Mouse (Mus musculus) limb, embryonic 11.5 days (tissue): Measurements from ENCODE around the gene Slc45a3. TPM values are rescaled to one million over a fixed set of nuclear protein-coding genes. Genes with fewer than 3 reads are reported as not detected.
A peak's percentile ranks its signal among the peaks of the same experiment; 100 is the strongest.

Experiments used
- ATAC-seq: fragments of 200-750 bp; cut with Nextera tagmentation; 2 replicates; pipeline ENCODE4 v1.8.0; 2017; ENCODE audit warnings: low read depth; ENCODE audit not compliant: insufficient number of reproducible peaks, low FRiP score, low TSS enrichment
- DNase-seq: peaks from one replicate; pipeline ENCODE4 v3.0.0-alpha.2; 2015; ENCODE audit warnings: low spot score
- H3K27ac ChIP-seq: fragments of 300-500 bp; sonication (generic); replicated peaks from 2 replicates; pipeline ENCODE4 v1.5.1; 2014; ENCODE audit warnings: low read depth, mild to moderate bottlenecking, low read length
- H3K27me3 ChIP-seq: fragments of 300-500 bp; sonication (generic); 2 replicates; pipeline ENCODE4 v1.6.1; 2014; ENCODE audit warnings: mild to moderate bottlenecking, low read length, mixed read lengths; ENCODE audit not compliant: control insufficient read depth, insufficient read depth
- H3K36me3 ChIP-seq: fragments of 300-500 bp; sonication (generic); 2 replicates; pipeline ENCODE4 v1.6.1; 2014; ENCODE audit warnings: mild to moderate bottlenecking, low read length, moderate library complexity, mixed read lengths; ENCODE audit not compliant: control insufficient read depth, insufficient read depth
- H3K4me1 ChIP-seq: fragments of 300-500 bp; sonication (generic); 2 replicates; pipeline ENCODE4 v1.6.1; 2014; ENCODE audit warnings: low read length, mixed read lengths; ENCODE audit not compliant: control insufficient read depth, insufficient read depth
- H3K4me2 ChIP-seq: fragments of 300-500 bp; sonication (generic); 2 replicates; pipeline ENCODE4 v1.6.1; 2014; ENCODE audit warnings: low read depth, mild to moderate bottlenecking, moderate library complexity; ENCODE audit not compliant: severe bottlenecking
- H3K4me3 ChIP-seq: fragments of 300-500 bp; sonication (generic); 2 replicates; pipeline ENCODE4 v1.5.1; 2014; ENCODE audit warnings: low read depth, low read length
- H3K9ac ChIP-seq: fragments of 300-500 bp; sonication (generic); 2 replicates; pipeline ENCODE4 v1.6.1; 2014; ENCODE audit warnings: mild to moderate bottlenecking, low read length
- H3K9me3 ChIP-seq: fragments of 300-500 bp; sonication (generic); 2 replicates; pipeline ENCODE4 v1.6.1; 2016; ENCODE audit warnings: low read length; ENCODE audit not compliant: control insufficient read depth
- WGBS: fragments of 180-500 bp; shearing (Covaris S2); extraction: QIAGEN DNeasy Blood & Tissue Kit; methylation state at CpG from one replicate; pipeline ENCODE4 v1.1.7; 2014; 5-methylcytosine and 5-hydroxymethylcytosine counted together
- polyA plus RNA-seq: library from polyadenylated mRNA; unstranded; fragments of >200 nt; fragmentation: Nextera tagmentation; extraction: Ambion mirVana; gene quantifications from 2 replicates; pipeline ENCODE4 v1.2.1, GENCODE M21; 2014

Slc45a3 gene
- polyA plus RNA-seq, 1 experiment from 2014 or later: 2.3 TPM

GRCm38 (mm10) chr1:132006046-132006445, 43.3 kb downstream of the Slc45a3 start:
- Histone ChIP-seq H3K9me3 (no peaks in the 10 kb centered on the region), H3K27me3 (no peaks in the 10 kb centered on the region), H3K27ac (no peak overlapping the region), H3K36me3 (no peaks in the 10 kb centered on the region), H3K9ac (no peak overlapping the region), H3K4me1 (peaks cover 6% of the 10 kb centered on the region), H3K4me2 (no peak overlapping the region), H3K4me3 (no peak overlapping the region)
- WGBS: 89% methylated on average over 3 of the region's 3 CpGs
- ATAC-seq (no peak), DNase-seq (no peak)

- peak overlapping the region; percentile 58 for H3K4me3 ChIP-seq
- H3K9me3 ChIP-seq: no peaks in the 10 kb centered on the region
- WGBS: 36% methylated on average over 5 of the region's 5 CpGs
- H3K27me3 ChIP-seq: no peaks in the 10 kb centered on the region
- DNase-seq (no peak), ATAC-seq (no peak)
- no peak overlapping the region; the same call in 1 of the 2 replicates for H3K27ac ChIP-seq
- peak overlapping the region; percentile 65; the same call in 1 of the 2 replicates for H3K4me2 ChIP-seq
- no peaks in the 10 kb centered on the region for H3K36me3 ChIP-seq
- no peak overlapping the region for H3K9ac ChIP-seq
- H3K4me1 ChIP-seq: peaks cover 6% of the 10 kb centered on the region
Observed at GRCm38 (mm10) chr1:132006721-132007120, 44.0 kb downstream of the Slc45a3 start.

GRCm38 (mm10) chr1:132007282-132007815, 44.6 kb downstream of the Slc45a3 start, which contains the start of gene Elk4:
Elk4 (plus strand) TSS chr1:132007607.
- under 1% methylated on average over 57 of the region's 61 CpGs for WGBS
- DNase-seq: peak; percentile 95
- peak within 1 kb of the TSS; percentile 58 for H3K4me3 ChIP-seq

GRCm38 (mm10) chr1:132007828-132008827, 45.4 kb downstream of the Slc45a3 start:
- Histone ChIP-seq H3K4me1 (peaks cover 6% of the 10 kb centered on the region), H3K36me3 (no peaks in the 10 kb centered on the region), H3K27ac (peak overlapping the region; percentile 95), H3K27me3 (no peaks in the 10 kb centered on the region), H3K9ac (peak overlapping the region; percentile 70), H3K4me3 (peak overlapping the region; percentile 58), H3K4me2 (peak overlapping the region; percentile 65), H3K9me3 (no peaks in the 10 kb centered on the region)
- WGBS: under 1% methylated on average over 61 of the region's 72 CpGs
- peak; percentile 88 for ATAC-seq
- peak; percentile 93 for DNase-seq

More at GRCm38 (mm10) chr1:132007282-132007815, 44.6 kb downstream of the Slc45a3 start, which contains the start of gene Elk4:
- Histone ChIP-seq H3K4me2 (peak within 1 kb of the TSS; percentile 65), H3K36me3 (no peaks in the 10 kb centered on the region), H3K9me3 (no peaks in the 10 kb centered on the region), H3K4me1 (peaks cover 6% of the 10 kb centered on the region), H3K27ac (peak within 1 kb of the TSS; percentile 95), H3K27me3 (no peaks in the 10 kb centered on the region), H3K9ac (peak within 1 kb of the TSS; percentile 70)
- peak; percentile 85 for ATAC-seq

- DNase-seq (peak; percentile 24), ATAC-seq (no peak)
- no peak overlapping the region; the same call in 1 of the 2 replicates for H3K27ac ChIP-seq
- H3K4me1 ChIP-seq: peaks cover 6% of the 10 kb centered on the region
- H3K4me2 ChIP-seq: peak overlapping the region; percentile 65
- no peaks in the 10 kb centered on the region for H3K36me3 ChIP-seq
- H3K9ac ChIP-seq: peak overlapping the region; percentile 55
- H3K4me3 ChIP-seq: peak overlapping the region; percentile 58
- H3K9me3 ChIP-seq: no peaks in the 10 kb centered on the region
- no peaks in the 10 kb centered on the region for H3K27me3 ChIP-seq
- WGBS: 50% methylated on average over 8 of the region's 8 CpGs
Observed at GRCm38 (mm10) chr1:132008881-132009644, 46.3 kb downstream of the Slc45a3 start.

GRCm38 (mm10) chr1:132010632-132011501, 48.1 kb downstream of the Slc45a3 start:
- H3K4me3 ChIP-seq: no peak overlapping the region
- H3K27me3 ChIP-seq: no peaks in the 10 kb centered on the region
- H3K36me3 ChIP-seq: peaks cover 4% of the 10 kb centered on the region; the same call in 1 of the 2 replicates
- H3K27ac ChIP-seq: no peak overlapping the region
- no peak for DNase-seq
- WGBS: 92% methylated on average over 17 of the region's 17 CpGs
- no peak overlapping the region for H3K4me2 ChIP-seq
- ATAC-seq: no peak
- no peaks in the 10 kb centered on the region for H3K9me3 ChIP-seq
- H3K9ac ChIP-seq: no peak overlapping the region
- H3K4me1 ChIP-seq: peaks cover 6% of the 10 kb centered on the region

GRCm38 (mm10) chr1:132011785-132012184, 49.0 kb downstream of the Slc45a3 start:
- DNase-seq (no peak), ATAC-seq (no peak)
- Histone ChIP-seq H3K4me2 (no peak overlapping the region), H3K9ac (no peak overlapping the region), H3K27ac (no peak overlapping the region), H3K9me3 (no peaks in the 10 kb centered on the region), H3K36me3 (peaks cover 4% of the 10 kb centered on the region; the same call in 1 of the 2 replicates), H3K27me3 (no peaks in the 10 kb centered on the region), H3K4me3 (no peak overlapping the region), H3K4me1 (peaks cover 6% of the 10 kb centered on the region)
- 89% methylated on average over 2 of the region's 2 CpGs for WGBS
